Mouse (Mus musculus) induced T-regulatory cell, adult 2 months (primary cell): Measurements from ENCODE around the gene Ssc5d.
A peak's percentile ranks its signal among the peaks of the same experiment; 100 is the strongest.

Source experiments
- DNase-seq: peaks from one replicate; pipeline ENCODE4 v3.0.0-alpha.2; 2012; ENCODE audit warnings: low read depth

The Ssc5d gene

GRCm38 (mm10) chr7:4948386-4948785 is 22.8 kb downstream of the Ssc5d start:
- DNase-seq, result peak; percentile 26

- DNase-seq, result no peak
Observed at GRCm38 (mm10) chr7:4950561-4951342, 25.2 kb downstream of the Ssc5d start.

- no peak for DNase-seq
Observed at GRCm38 (mm10) chr7:4953815-4954445, 28.3 kb downstream of the Ssc5d start.

GRCm38 (mm10) chr7:4957361-4957760 is 31.8 kb downstream of the Ssc5d start:
- DNase-seq, result no peak

GRCm38 (mm10) chr7:4963527-4963926 is 37.9 kb downstream of the Ssc5d start:
- DNase-seq, result no peak

- DNase-seq, result peak; percentile 76
Observed at GRCm38 (mm10) chr7:4964272-4964671, 38.7 kb downstream of the Ssc5d start, which contains the start of gene Sbk2. Gene Sbk2 (minus strand): TSS chr7:4964406.

- no peak for DNase-seq
Observed at GRCm38 (mm10) chr7:4964988-4965387, 39.4 kb downstream of the Ssc5d start.

- no peak for DNase-seq
Observed at GRCm38 (mm10) chr7:4971068-4971467, 45.5 kb downstream of the Ssc5d start, which contains the start of gene Sbk3. Gene Sbk3 (minus strand): TSS chr7:4971168.

GRCm38 (mm10) chr7:4971710-4972109 is 46.1 kb downstream of the Ssc5d start:
- DNase-seq, result no peak

GRCm38 (mm10) chr7:4972321-4973047 is 46.9 kb downstream of the Ssc5d start:
- no peak for DNase-seq

- DNase-seq, result no peak
Observed at GRCm38 (mm10) chr7:4975455-4975854, 49.9 kb downstream of the Ssc5d start.

- peak; percentile 28 for DNase-seq
Observed at GRCm38 (mm10) chr7:4976832-4977231, 51.2 kb downstream of the Ssc5d start.

GRCm38 (mm10) chr7:4988250-4988649 is 62.7 kb downstream of the Ssc5d start:
- DNase-seq, result no peak

GRCm38 (mm10) chr7:4993347-4993998 is 67.9 kb downstream of the Ssc5d start:
- DNase-seq, result no peak

GRCm38 (mm10) chr7:4993999-4994788 is 68.6 kb downstream of the Ssc5d start:
- no peak for DNase-seq
